Mouse (Mus musculus): ENCODE data around the gene Vash1. TPM values are rescaled to one million over a fixed set of nuclear protein-coding genes. Genes with fewer than 3 reads are reported as not detected.

Gene Vash1
- 10 to 100 TPM; 67.5 to 70.2 TPM for total RNA-seq (2021)
- long read RNA-seq, experiment 1, partial matches to known transcripts = 1 of 8 reads
- long read RNA-seq, experiment 1, other reads (novel, unspliced or antisense) = 5 of 8 reads
- long read RNA-seq, experiment 2, partial matches to known transcripts = 0 of 4 reads
- long read RNA-seq, experiment 2, other reads (novel, unspliced or antisense) = 4 of 4 reads

DNA sequence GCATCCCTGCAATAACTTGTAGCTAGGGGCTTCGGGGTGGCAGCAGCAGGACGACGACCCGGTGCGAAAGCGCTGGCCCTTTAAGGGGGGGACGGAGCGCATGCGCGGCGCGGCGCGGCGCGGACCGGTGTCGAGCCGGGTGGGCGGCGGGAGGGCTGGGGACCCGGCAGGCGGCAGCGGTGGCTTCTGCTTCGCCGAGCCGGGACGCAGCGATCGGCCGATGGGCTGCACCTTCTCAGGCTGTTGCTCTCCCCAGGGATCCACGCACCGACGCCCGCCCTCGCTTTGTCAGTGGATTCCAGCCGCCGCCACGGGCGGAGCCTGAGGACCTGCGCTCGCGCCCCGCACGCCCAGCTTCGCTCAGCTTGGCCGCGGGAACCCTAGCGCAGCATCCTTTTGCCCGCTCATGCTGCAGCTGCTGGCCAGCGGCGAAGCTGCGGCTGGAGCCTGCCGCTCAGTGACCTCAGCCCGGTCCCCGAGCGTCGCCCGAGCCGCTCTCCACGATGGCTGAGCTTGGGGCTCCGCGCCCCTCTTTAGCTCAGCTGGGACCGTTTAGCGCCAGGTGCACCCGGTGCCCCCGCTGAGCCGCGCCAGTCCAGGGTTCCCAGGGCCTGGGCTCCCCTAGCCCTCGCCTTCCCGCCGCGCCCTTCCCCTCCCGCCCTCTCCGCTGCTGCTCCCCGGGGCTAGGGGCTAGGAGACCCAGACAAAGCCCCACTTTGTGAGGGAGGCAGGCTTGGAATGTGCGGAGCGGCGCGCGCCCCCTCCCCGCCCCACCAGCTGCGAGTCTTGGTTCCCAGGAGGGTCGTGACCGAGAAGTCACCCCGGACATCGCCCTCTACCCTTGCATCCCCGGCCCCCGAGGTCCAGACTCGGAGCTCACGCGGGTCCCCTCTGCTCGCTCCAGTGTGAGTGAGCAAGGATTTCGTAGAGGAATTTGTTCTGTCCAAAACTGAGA, at the start of gene Vash1:
TSS of gene Vash1 (plus strand) at position 110 of the 955 bp plus-strand sequence.
- intact Hi-C loops (cut with DNase I) = loop anchor here (5.0 kb wide), 1 partner anchor 37 kb away; no protein-coding TSS in a partner anchor
- DNase-seq (ENCODE audit: low spot score in 2 of 2) = peak in 1 of 2 experiments; percentile 81

GRCm38 (mm10) chr12:86628783-86629172, 49.7 kb upstream of the Vash1 start:
- no peak for DNase-seq (ENCODE audit: low spot score in 2 of 2)
- intact Hi-C loops (cut with DNase I) = no loop called here

GRCm38 (mm10) chr12:86641763-86642162, 36.7 kb upstream of the Vash1 start:
- DNase-seq (ENCODE audit: low spot score in 2 of 2) = peak in 1 of 2 experiments; percentile 49

DNA sequence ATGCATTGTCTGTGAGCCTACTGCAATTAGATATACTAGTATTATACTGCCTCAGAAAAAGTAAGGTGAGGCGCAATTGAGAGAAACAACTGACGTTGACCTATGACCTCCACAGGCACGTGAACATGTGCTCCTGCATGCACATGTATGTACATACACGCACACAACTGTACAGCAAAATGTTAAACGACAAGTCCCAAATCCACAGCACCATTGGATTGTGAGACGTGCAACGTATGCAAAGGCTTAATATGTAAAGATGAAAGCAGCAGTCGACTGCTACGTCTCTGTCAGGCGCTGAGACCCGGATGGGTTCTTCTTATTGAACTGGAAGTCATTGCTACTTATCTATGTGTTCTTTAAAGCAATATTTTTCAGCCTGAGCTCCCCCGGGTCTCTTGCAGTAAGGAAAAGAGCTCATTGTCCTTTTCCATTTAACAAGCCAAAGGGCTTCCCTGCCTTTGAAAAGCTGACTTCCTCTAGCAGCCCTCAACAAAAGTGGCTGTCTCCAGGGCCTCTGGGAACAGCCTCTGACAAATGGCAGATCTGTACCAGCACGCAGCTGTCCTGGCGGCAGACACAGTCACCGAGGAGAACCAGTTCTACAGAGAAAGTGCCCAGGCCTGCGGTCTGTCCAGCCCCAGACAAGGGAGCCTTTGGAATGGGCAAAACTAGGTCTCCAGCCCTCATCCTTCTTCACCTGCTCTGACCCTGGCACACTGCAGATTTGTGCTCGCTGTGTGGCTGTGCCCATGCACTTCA, 33.8 kb upstream of the Vash1 start:
- intact Hi-C loops (cut with DNase I) = loop anchor here (5.0 kb wide), 1 partner anchor 33 kb away; the partner anchor contains the start of gene Vash1
- peak; percentile 44 to 49 for DNase-seq (ENCODE audit: low spot score in 2 of 2)

More at GRCm38 (mm10) chr12:86641763-86642162, 36.7 kb upstream of the Vash1 start:
- intact Hi-C loops (cut with DNase I) = loop anchor here (5.0 kb wide), 1 partner anchor 36 kb away; the partner anchor contains the start of gene Vash1

DNA sequence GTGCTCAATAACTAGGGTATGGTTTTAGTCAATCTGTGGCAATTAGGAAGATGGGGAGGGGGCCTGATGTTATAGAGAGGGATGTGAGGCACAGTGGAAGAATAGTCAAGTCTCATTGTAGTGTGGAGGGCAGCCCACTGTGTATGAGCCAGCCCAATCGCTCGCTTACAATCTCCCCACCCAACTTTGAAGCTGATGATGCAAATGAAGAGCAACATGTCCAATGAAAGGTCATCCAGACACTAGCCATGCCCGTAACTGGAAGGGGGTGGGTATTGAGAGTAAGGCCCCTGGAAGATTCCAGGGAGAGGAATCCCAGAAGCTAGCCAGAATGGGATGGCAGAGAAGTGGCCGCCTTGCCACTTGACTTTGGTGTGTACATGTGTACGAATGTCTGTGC, 33.0 kb upstream of the Vash1 start:
- no peak for DNase-seq (ENCODE audit: low spot score in 2 of 2)
- intact Hi-C loops (cut with DNase I) = no loop called here

- DNase-seq (ENCODE audit: low spot score in 2 of 2) = peak in 1 of 2 experiments; percentile 13
- intact Hi-C loops (cut with DNase I) = no loop called here
Observed at GRCm38 (mm10) chr12:86646831-86647230, 31.7 kb upstream of the Vash1 start.

DNA sequence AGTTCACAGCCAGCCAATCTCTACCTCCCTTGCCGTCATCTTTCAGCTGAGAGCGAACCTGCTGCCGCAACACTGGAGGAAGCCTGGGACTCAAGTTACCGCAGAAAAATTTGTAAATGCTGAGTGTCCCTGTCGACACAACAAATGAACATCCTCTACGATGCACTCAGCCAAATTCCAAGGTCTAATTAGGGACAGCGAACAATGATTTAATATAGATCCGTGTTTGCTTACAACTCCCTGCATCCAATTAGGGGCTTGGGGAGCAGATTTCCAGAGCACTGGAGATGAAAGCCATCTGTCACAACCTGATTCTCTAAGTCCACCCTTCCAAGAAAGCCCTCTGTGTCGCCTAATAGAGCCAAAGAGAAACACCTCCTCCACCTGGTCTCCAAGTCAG, 31.2 kb upstream of the Vash1 start:
- DNase-seq (ENCODE audit: low spot score in 2 of 2) = no peak
- intact Hi-C loops (cut with DNase I) = no loop called here

DNA sequence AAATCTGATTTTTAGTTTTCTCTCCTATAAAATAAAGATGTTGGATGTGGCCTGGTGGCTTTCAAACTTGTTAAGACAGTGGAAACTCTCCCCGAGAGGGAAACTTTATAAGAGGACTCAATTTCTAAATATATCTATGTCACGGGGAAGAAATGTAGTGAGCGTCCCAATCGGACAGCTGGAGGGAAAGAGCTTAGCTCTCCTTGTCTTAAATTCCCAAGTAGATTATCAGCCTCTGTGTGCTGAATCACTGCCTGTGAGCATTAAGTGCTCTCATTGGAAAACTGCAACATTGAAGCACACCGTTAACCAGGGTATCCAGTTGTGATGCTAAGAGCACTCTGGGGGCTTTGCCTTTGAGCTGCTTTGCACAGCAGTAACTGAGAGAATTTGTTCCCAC, 30.8 kb upstream of the Vash1 start:
- intact Hi-C loops (cut with DNase I) = no loop called here
- DNase-seq (ENCODE audit: low spot score in 2 of 2) = no peak

GRCm38 (mm10) chr12:86648489-86648888, 30.0 kb upstream of the Vash1 start:
- DNase-seq (ENCODE audit: low spot score in 2 of 2) = no peak
- intact Hi-C loops (cut with DNase I) = no loop called here

- DNase-seq (ENCODE audit: low spot score in 2 of 2) = no peak
- intact Hi-C loops (cut with DNase I) = no loop called here
Observed at GRCm38 (mm10) chr12:86651301-86651860, 27.1 kb upstream of the Vash1 start.

- peak; percentile 73 to 78 for DNase-seq (ENCODE audit: low spot score in 2 of 2)
- intact Hi-C loops (cut with DNase I) = no loop called here
Observed at GRCm38 (mm10) chr12:86652570-86653041, 25.9 kb upstream of the Vash1 start.

DNA sequence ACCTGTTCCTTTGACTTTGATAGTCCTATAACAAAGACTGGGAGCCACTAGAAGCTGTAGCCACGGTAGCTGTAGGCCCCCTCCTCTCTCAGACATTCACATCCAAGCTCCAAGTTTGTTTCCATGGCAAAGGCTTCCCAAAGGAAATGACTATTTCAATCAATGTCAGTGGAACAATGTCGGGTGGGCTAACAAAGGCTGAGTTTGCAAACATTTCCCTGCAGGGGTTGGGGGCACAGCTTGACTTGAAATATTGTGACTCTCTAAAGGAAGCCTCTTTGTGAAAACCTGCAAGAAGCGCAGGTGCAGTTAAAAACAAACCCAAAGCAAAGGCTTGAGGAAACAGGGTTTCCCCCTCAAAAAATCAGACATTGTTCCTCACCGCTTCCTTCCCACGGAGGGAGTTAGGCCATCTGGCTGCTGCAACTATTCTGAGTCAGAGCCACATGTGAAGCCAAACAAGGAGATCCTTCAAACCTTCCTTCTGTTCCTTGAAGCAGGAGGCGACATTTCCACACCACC, 19.0 kb upstream of the Vash1 start:
- peak; percentile 61 to 69 for DNase-seq (ENCODE audit: low spot score in 2 of 2)
- intact Hi-C loops (cut with DNase I) = no loop called here

DNA sequence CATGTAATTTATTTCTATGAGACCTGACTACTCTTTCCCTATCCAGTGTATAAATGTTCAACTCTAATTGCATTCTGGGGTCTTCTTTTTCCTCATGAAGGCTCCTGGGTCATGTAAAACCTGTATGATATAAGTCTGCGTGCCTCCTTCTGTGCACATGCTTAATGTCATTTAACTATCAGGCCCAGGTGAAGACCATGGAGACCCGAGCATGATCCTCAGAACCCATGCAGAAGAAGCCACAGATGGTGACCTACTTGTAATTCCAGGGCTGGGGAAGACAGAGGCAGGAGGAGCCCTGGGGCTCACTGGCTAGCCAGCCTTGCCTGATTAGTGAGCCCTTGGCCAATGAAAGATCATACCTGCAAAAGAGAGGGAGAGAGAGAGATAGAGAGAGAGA, 18.0 kb upstream of the Vash1 start:
- no peak for DNase-seq (ENCODE audit: low spot score in 2 of 2)
- intact Hi-C loops (cut with DNase I) = no loop called here

GRCm38 (mm10) chr12:86665656-86666055, 12.8 kb upstream of the Vash1 start:
- no peak for DNase-seq (ENCODE audit: low spot score in 2 of 2)
- intact Hi-C loops (cut with DNase I) = no loop called here

DNA sequence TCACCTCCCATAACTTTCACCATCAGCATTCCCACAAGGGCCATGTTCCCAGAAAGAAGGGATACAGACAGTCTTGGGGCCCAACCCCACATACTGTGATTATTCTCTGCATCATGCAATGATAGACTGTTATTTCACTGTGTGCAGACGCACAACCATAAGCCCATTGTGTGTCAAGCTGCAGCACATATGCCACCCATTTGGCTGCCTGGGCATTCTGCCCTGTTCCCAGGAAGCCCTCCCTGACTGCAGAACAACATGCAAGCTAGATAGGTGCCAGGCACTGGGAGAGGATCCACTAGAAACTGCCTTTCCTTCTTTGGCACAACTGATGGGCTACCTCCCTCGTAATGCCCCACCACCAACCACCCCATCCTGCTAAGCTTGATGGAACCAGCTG, 10.1 kb upstream of the Vash1 start:
- DNase-seq (ENCODE audit: low spot score in 2 of 2) = no peak
- intact Hi-C loops (cut with DNase I) = no loop called here

DNA sequence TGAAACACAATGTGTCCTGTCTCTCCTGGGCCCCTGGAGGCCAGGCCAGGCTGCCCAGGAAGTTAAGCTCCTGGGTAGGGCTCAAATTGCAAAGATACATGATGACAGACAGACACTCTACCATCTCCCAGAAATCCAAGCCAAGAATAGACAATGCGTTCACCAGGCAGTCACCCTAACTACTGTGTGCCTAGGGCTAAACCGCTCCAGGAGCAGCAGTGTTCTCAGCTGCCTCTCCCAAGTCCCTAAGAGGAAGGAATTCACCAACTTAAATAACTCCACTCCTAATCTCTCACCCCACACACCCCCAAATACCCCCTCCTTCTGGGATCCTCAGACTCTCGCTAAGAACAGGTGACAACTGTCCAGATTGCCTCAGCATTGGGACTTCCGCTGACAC, 6.4 kb upstream of the Vash1 start:
- no peak for DNase-seq (ENCODE audit: low spot score in 2 of 2)
- intact Hi-C loops (cut with DNase I) = no loop called here

DNA sequence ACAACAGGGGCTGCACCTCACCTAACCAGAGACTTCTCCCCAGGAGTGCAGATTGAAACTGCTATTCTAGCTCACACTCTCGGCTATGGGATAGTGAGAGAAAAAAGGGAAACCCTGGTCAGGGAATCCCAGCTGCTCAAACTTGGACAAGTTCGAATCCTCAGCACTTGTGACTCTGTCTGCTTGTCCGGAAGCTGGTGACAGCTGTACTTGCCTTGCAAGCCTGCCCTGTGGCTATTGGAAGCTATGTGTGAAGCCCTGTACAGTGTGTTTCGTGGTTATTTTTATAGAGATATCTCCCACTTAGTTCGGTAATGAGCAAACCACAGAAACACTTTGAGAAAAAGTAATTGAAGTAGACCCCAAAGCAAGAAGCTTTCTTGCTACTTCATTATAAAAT, 6.0 kb upstream of the Vash1 start:
- intact Hi-C loops (cut with DNase I) = no loop called here
- DNase-seq (ENCODE audit: low spot score in 2 of 2) = no peak

DNA sequence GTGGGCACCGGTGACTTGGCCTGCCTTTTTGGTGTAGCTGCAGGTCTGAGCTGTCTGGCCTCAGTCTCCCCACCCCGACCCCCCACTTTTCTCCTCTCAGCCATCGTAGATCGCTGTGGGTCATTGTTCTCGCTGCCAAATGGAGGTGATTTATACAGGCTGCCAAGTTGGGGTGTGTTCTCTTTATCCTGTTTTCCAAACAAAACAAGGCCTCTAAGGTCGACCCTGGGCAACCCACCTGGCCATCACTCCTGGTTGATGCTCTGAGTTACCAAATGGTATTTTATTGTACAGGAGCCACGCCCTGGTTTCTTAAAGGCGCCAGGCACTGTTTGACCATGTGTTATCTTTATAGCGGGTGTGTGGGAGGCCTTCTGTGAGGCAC, 1.0 kb downstream of the Vash1 start:
- intact Hi-C loops (cut with DNase I) = loop anchor here (5.0 kb wide), 1 partner anchor 37 kb away; no protein-coding TSS in a partner anchor
- no peak for DNase-seq (ENCODE audit: low spot score in 2 of 2)

GRCm38 (mm10) chr12:86679991-86680491, 1.5 kb downstream of the Vash1 start:
- DNase-seq (ENCODE audit: low spot score in 2 of 2) = no peak
- intact Hi-C loops (cut with DNase I) = loop anchor here (5.0 kb wide), 1 partner anchor 38 kb away; no protein-coding TSS in a partner anchor

Measured in left cerebral cortex, postnatal 14 days (tissue).